Mouse (Mus musculus) hindbrain, embryonic 13.5 days (tissue): ENCODE measurements around the gene Zfp326. TPM values are rescaled to one million over a fixed set of nuclear protein-coding genes. Genes with fewer than 3 reads are reported as not detected.

Experiments
- ATAC-seq: fragments of 200-750 bp; cut with Nextera tagmentation; 2 replicates; pipeline ENCODE4 v1.8.0; 2017; ENCODE audit warnings: moderate TSS enrichment; ENCODE audit not compliant: low FRiP score
- H3K27ac ChIP-seq: fragments of 300-500 bp; sonication (generic); 2 replicates; pipeline ENCODE4 v1.5.1; 2015; ENCODE audit warnings: inconsistent platforms, mild to moderate bottlenecking, moderate library complexity
- H3K27me3 ChIP-seq: fragments of 300-500 bp; sonication (generic); 2 replicates; pipeline ENCODE4 v1.6.1; 2015; ENCODE audit warnings: mild to moderate bottlenecking, inconsistent platforms
- H3K36me3 ChIP-seq: fragments of 300-500 bp; sonication (generic); 2 replicates; pipeline ENCODE4 v1.6.1; 2015; ENCODE audit warnings: mild to moderate bottlenecking, inconsistent platforms
- H3K4me1 ChIP-seq: fragments of 300-500 bp; sonication (generic); replicated peaks from 2 replicates; pipeline ENCODE4 v1.6.1; 2015; ENCODE audit warnings: inconsistent platforms
- H3K4me2 ChIP-seq: fragments of 300-500 bp; sonication (generic); 2 replicates; pipeline ENCODE4 v1.6.1; 2015; ENCODE audit warnings: inconsistent platforms, mild to moderate bottlenecking, moderate library complexity
- H3K4me3 ChIP-seq: fragments of 300-500 bp; sonication (generic); 2 replicates; pipeline ENCODE4 v1.5.1; 2015; ENCODE audit warnings: mild to moderate bottlenecking, inconsistent platforms
- H3K9ac ChIP-seq: fragments of 300-500 bp; sonication (generic); 2 replicates; pipeline ENCODE4 v1.6.1; 2015; ENCODE audit warnings: mild to moderate bottlenecking, inconsistent platforms
- H3K9me3 ChIP-seq: fragments of 300-500 bp; sonication (generic); 2 replicates; pipeline ENCODE4 v1.6.1; 2016; ENCODE audit warnings: inconsistent platforms
- WGBS: fragments of 180-500 bp; shearing (Covaris S2); methylation state at CpG from one replicate; pipeline ENCODE4 v1.1.7; 2015; 5-methylcytosine and 5-hydroxymethylcytosine counted together
- polyA plus RNA-seq: library from polyadenylated mRNA; unstranded; fragments of >200 nt; fragmentation: Nextera tagmentation; extraction: Ambion mirVana; gene quantifications from 2 replicates; pipeline ENCODE4 v1.2.1, GENCODE M21; 2015

The Zfp326 gene
- polyA plus RNA-seq, 1 experiment from 2014 or later: 56.5 TPM

GRCm38 (mm10) chr5:105869739-105870138, 6.6 kb upstream of the Zfp326 start:
- WGBS: 88% methylated on average over 7 of the region's 7 CpGs
- H3K4me3 ChIP-seq: no peak overlapping the region

GRCm38 (mm10) chr5:105871140-105871539, 5.2 kb upstream of the Zfp326 start:
- no peak for ATAC-seq
- no peak overlapping the region for H3K4me3 ChIP-seq
- no peak overlapping the region for H3K27ac ChIP-seq
- no peak overlapping the region for H3K4me2 ChIP-seq
- H3K27me3 ChIP-seq: no peaks in the 10 kb centered on the region; the same call in 1 of the 2 replicates
- 68% methylated on average over 3 of the region's 3 CpGs for WGBS
- peaks cover 16% of the 10 kb centered on the region for H3K4me1 ChIP-seq
- no peaks in the 10 kb centered on the region for H3K36me3 ChIP-seq
- no peaks in the 10 kb centered on the region for H3K9me3 ChIP-seq
- no peak overlapping the region for H3K9ac ChIP-seq

More at GRCm38 (mm10) chr5:105869739-105870138, 6.6 kb upstream of the Zfp326 start:
- Histone ChIP-seq H3K9ac (no peak overlapping the region), H3K4me2 (no peak overlapping the region), H3K27ac (no peak overlapping the region), H3K27me3 (no peaks in the 10 kb centered on the region; the same call in 1 of the 2 replicates), H3K9me3 (no peaks in the 10 kb centered on the region), H3K36me3 (no peaks in the 10 kb centered on the region), H3K4me1 (peaks cover 12% of the 10 kb centered on the region)
- ATAC-seq: no peak

GRCm38 (mm10) chr5:105872176-105872575, 4.2 kb upstream of the Zfp326 start:
- WGBS: 83% methylated on average over 8 of the region's 8 CpGs
- Histone ChIP-seq H3K27me3 (no peaks in the 10 kb centered on the region; the same call in 1 of the 2 replicates), H3K36me3 (no peaks in the 10 kb centered on the region), H3K4me3 (no peak overlapping the region), H3K27ac (no peak overlapping the region), H3K9me3 (no peaks in the 10 kb centered on the region), H3K9ac (no peak overlapping the region), H3K4me1 (peaks cover 16% of the 10 kb centered on the region), H3K4me2 (no peak overlapping the region)
- no peak for ATAC-seq

DNA sequence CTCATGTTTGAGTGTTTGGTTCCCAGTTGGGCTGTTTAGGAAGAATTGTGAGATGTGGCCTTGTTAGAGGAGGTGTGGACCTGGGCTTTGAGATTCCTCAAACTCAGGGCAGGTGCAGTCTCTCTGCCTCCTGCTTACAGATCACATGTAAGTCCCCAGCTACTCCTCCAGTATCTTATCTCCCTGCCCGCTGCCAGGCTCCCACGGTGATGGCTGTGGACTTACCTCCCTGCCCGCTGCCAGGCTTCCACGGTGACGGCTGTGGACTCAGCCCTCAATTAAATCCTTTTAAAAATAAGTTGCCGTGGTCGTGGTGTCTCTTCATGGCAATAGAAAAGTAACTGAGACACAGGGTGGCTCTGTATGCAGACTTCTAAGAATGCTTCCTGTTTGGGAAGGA, 3.4 kb upstream of the Zfp326 start:
- no peaks in the 10 kb centered on the region for H3K36me3 ChIP-seq
- H3K27ac ChIP-seq: no peak overlapping the region
- WGBS: 58% methylated on average over 7 of the region's 7 CpGs
- no peak overlapping the region for H3K4me2 ChIP-seq
- peaks cover 16% of the 10 kb centered on the region for H3K4me1 ChIP-seq
- H3K27me3 ChIP-seq: no peaks in the 10 kb centered on the region; the same call in 1 of the 2 replicates
- no peaks in the 10 kb centered on the region for H3K9me3 ChIP-seq
- H3K4me3 ChIP-seq: no peak overlapping the region
- H3K9ac ChIP-seq: no peak overlapping the region
- ATAC-seq: no peak

- Histone ChIP-seq H3K27me3 (no peaks in the 10 kb centered on the region; the same call in 1 of the 2 replicates), H3K27ac (no peak overlapping the region), H3K9ac (no peak overlapping the region), H3K4me1 (peaks cover 19% of the 10 kb centered on the region), H3K4me2 (no peak overlapping the region), H3K36me3 (no peaks in the 10 kb centered on the region), H3K9me3 (no peaks in the 10 kb centered on the region), H3K4me3 (no peak overlapping the region)
- WGBS: 74% methylated on average over 3 of the region's 3 CpGs
- ATAC-seq: no peak
Observed at GRCm38 (mm10) chr5:105873774-105874173, 2.6 kb upstream of the Zfp326 start.

- H3K9ac ChIP-seq: no peak overlapping the region
- peaks cover 25% of the 10 kb centered on the region for H3K4me1 ChIP-seq
- ATAC-seq: no peak
- no peaks in the 10 kb centered on the region for H3K9me3 ChIP-seq
- 95% methylated on average over 11 of the region's 11 CpGs for WGBS
- H3K36me3 ChIP-seq: no peaks in the 10 kb centered on the region
- no peak overlapping the region for H3K27ac ChIP-seq
- H3K4me3 ChIP-seq: no peak overlapping the region
- no peak overlapping the region for H3K4me2 ChIP-seq
- H3K27me3 ChIP-seq: no peaks in the 10 kb centered on the region; the same call in 1 of the 2 replicates
Observed at GRCm38 (mm10) chr5:105874476-105874875, 1.9 kb upstream of the Zfp326 start.

- Histone ChIP-seq H3K27me3 (no peaks in the 10 kb centered on the region; the same call in 1 of the 2 replicates), H3K9ac (peak overlapping the region; percentile 100), H3K4me3 (peak overlapping the region; percentile 98), H3K27ac (peak overlapping the region; percentile 93), H3K4me1 (peaks cover 41% of the 10 kb centered on the region), H3K4me2 (peak overlapping the region; percentile 93), H3K36me3 (no peaks in the 10 kb centered on the region), H3K9me3 (no peaks in the 10 kb centered on the region)
- ATAC-seq: no peak; the same call in 1 of the 2 replicates
- WGBS: under 1% methylated on average over 42 of the region's 46 CpGs
Observed at GRCm38 (mm10) chr5:105876925-105877774, 785 bp downstream of the Zfp326 start.

DNA sequence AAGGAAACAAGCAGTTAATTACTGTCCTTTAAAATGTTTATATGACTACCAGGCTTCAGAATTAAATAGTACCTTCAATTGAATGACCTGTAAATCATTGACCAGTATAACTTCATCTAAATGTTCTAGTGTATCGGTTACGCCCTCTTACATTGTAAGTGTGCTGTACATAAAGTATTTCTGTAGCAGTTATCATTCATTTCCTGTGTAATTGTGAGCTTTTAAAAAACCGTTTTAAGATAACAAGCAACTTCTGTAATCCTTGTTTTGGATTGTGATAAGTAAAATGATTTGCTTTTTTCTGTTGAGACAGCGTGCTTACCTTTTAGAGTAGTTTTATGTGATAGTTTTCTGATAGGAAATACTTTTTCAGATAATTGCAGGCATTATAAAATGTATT, 11.0 kb downstream of the Zfp326 start:
- no peaks in the 10 kb centered on the region for H3K9me3 ChIP-seq
- H3K4me2 ChIP-seq: no peak overlapping the region
- peaks cover 7% of the 10 kb centered on the region for H3K4me1 ChIP-seq
- no peaks in the 10 kb centered on the region for H3K27me3 ChIP-seq
- peaks cover 24% of the 10 kb centered on the region for H3K36me3 ChIP-seq
- no peak overlapping the region for H3K9ac ChIP-seq
- no peak overlapping the region for H3K27ac ChIP-seq
- WGBS: 96% methylated on average over 4 of the region's 4 CpGs
- no peak for ATAC-seq
- no peak overlapping the region for H3K4me3 ChIP-seq

DNA sequence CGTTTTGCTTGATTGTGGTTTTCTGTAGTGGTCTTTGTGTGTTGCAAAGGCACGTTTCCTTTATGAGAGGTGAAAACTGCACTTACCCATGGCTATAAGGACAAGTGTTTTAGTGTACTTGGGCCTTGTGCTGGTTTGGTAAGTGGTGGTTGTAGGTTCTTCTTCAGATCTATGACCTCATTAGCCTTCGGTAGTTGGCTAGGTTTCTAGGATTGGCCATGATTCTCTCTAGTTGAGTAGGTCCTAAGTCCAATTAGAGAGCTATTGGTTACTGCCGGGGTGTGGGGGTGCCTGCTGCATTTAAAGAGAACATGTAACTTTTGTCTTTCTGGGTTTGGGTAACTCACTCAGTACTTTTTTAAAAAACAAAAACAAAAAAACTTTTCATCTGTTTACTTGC, 21.8 kb downstream of the Zfp326 start:
- H3K4me2 ChIP-seq: no peak overlapping the region
- no peaks in the 10 kb centered on the region for H3K9me3 ChIP-seq
- ATAC-seq: no peak
- peaks cover 48% of the 10 kb centered on the region for H3K36me3 ChIP-seq
- no peak overlapping the region for H3K9ac ChIP-seq
- H3K27me3 ChIP-seq: no peaks in the 10 kb centered on the region
- no peak overlapping the region for H3K4me3 ChIP-seq
- H3K27ac ChIP-seq: no peak overlapping the region
- 96% methylated on average over 4 of the region's 4 CpGs for WGBS
- H3K4me1 ChIP-seq: 0 out of 2 replicates have a peak, but pooled peaks cover 2% of the 10 kb centered on the region

GRCm38 (mm10) chr5:105909209-105909608, 32.8 kb downstream of the Zfp326 start:
- no peak for ATAC-seq
- Histone ChIP-seq H3K4me1 (no peaks in the 10 kb centered on the region), H3K27ac (no peak overlapping the region), H3K4me2 (no peak overlapping the region), H3K4me3 (no peak overlapping the region), H3K36me3 (peaks cover 67% of the 10 kb centered on the region), H3K9ac (no peak overlapping the region), H3K27me3 (no peaks in the 10 kb centered on the region), H3K9me3 (no peaks in the 10 kb centered on the region)
- 94% methylated on average over 5 of the region's 5 CpGs for WGBS

GRCm38 (mm10) chr5:105909671-105910070, 33.3 kb downstream of the Zfp326 start:
- H3K36me3 ChIP-seq: peaks cover 70% of the 10 kb centered on the region
- no peaks in the 10 kb centered on the region for H3K27me3 ChIP-seq
- no peak overlapping the region for H3K9ac ChIP-seq
- ATAC-seq: no peak
- no peak overlapping the region for H3K4me3 ChIP-seq
- no peaks in the 10 kb centered on the region for H3K9me3 ChIP-seq
- no peak overlapping the region for H3K4me2 ChIP-seq
- 94% methylated on average over 3 of the region's 3 CpGs for WGBS
- no peaks in the 10 kb centered on the region for H3K4me1 ChIP-seq
- no peak overlapping the region for H3K27ac ChIP-seq

DNA sequence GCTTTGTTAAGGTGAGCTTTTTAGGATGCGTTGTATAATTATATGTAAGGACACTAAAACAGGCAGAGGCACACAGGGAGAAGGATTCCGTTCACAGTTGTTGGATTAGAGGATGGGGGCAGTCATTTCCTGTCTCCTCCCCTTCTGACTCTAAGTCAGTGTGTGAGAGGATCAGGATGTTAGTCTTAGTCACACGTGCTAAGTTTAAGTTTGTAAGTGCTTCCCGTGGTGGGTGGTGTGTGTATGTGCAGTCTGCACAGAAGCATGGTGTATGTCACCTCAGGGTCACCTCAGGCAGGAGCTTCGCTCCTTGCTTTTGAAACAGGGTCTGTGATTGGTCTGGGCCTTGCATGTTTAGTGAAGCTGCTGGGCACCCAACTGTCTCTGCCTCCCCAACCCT, 35.1 kb downstream of the Zfp326 start:
- H3K27ac ChIP-seq: no peak overlapping the region
- H3K9ac ChIP-seq: no peak overlapping the region
- no peak overlapping the region for H3K4me3 ChIP-seq
- no peaks in the 10 kb centered on the region for H3K9me3 ChIP-seq
- no peak for ATAC-seq
- WGBS: 87% methylated on average over 5 of the region's 5 CpGs
- no peak overlapping the region for H3K4me2 ChIP-seq
- H3K36me3 ChIP-seq: peaks cover 78% of the 10 kb centered on the region
- H3K4me1 ChIP-seq: no peaks in the 10 kb centered on the region
- H3K27me3 ChIP-seq: no peaks in the 10 kb centered on the region

DNA sequence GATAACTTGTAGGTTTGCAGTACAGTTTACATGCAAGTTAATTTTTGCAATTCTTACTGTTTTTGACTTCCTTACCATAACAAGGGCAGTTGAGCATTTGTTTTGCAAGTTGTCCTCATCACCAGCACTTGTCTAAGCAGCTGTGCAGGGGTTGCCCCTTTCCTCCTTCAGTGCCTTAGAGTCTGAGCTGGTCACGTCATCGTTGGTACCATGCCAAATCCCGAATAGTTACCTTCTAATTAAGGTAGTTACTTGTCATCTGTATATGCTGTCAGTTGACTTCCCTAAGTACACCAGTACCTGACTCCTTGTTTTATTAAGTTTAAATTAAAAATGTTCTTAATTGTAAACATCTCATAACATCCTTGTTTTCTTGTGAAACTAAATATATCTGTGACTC, 41.0 kb downstream of the Zfp326 start:
- Histone ChIP-seq H3K27me3 (no peaks in the 10 kb centered on the region), H3K36me3 (peaks cover 58% of the 10 kb centered on the region), H3K4me2 (no peak overlapping the region), H3K4me3 (no peak overlapping the region), H3K9me3 (no peaks in the 10 kb centered on the region), H3K4me1 (peaks cover 5% of the 10 kb centered on the region), H3K9ac (no peak overlapping the region), H3K27ac (no peak overlapping the region)
- no peak for ATAC-seq
- WGBS: 92% methylated on average over 3 of the region's 3 CpGs
